Mouse (Mus musculus) olfactory bulb, adult 2 months (tissue): ENCODE measurements around the gene Hormad1.
"Not testable (repeated sequence)": the region's sequence is repeated elsewhere in the genome, so short reads cannot be mapped to it uniquely, and the experiment has no call there.

Source experiments
- CTCF ChIP-seq: fragments of 200-500 bp; IDR thresholded peaks from 2 replicates; pipeline ENCODE4 v1.5.1; 2012; ENCODE audit warnings: low read depth, mild to moderate bottlenecking, low read length, moderate library complexity; ENCODE audit not compliant: insufficient read depth
- POLR2A ChIP-seq: fragments of 200-500 bp; IDR thresholded peaks from 2 replicates; pipeline ENCODE4 v1.6.1; 2012; ENCODE audit warnings: mild to moderate bottlenecking, low read depth, low read length, moderate library complexity; ENCODE audit not compliant: insufficient read depth

- not testable (repeated sequence) for TF ChIP-seq CTCF, POLR2A
Observed at GRCm38 (mm10) chr3:95541186-95541585, 18.3 kb upstream of the Hormad1 start.
